Mouse (Mus musculus) Patski (cell line): ENCODE results near the gene Rgl2. TPM values are rescaled to one million over a fixed set of nuclear protein-coding genes. Genes with fewer than 3 reads are reported as not detected.

ENCODE experiments used
- ATAC-seq: fragments of 100-300 bp; one replicate; pipeline ENCODE4 v1.8.0; 2021
- CTCF ChIA-PET: fragments of 350-600 bp; sonication (Branson Sonifier 250); formaldehyde crosslinking; loops from one replicate; lab custom pipeline; 2022; ENCODE audit warnings: inconsistent platforms; lab: Charles Lee
- POLR2A ChIA-PET: fragments of 350-600 bp; sonication (Branson Sonifier 250); formaldehyde crosslinking; loops from one replicate; lab custom pipeline; 2022; ENCODE audit warnings: antibody characterized with exemption, inconsistent platforms; lab: Charles Lee
- DNase-seq: peaks from one replicate; pipeline ENCODE4 v3.0.0-alpha.2; 2011; ENCODE audit warnings: low read depth, low spot score
- H3K27me3 ChIP-seq: fragments of 371-371 bp; one replicate; pipeline ENCODE4 v1.5.1; 2021
- CTCF ChIP-seq: fragments of 100-300 bp; IDR thresholded peaks from one replicate; pipeline ENCODE4 v1.5.1; 2021
- in situ Hi-C: fragments of 300-500 bp; cut with MboI; formaldehyde crosslinking; loops from 3 replicates; pipeline ENCODE4 v1.11.1; 2018; ENCODE audit warnings: low pct_unique_long_range_greater_than_20kb, mixed read lengths
- polyA plus RNA-seq: library from polyadenylated mRNA; unstranded; gene quantifications from one replicate; pipeline ENCODE4 v1.2.3, GENCODE M21; 2021

Rgl2 gene
- polyA plus RNA-seq, 1 experiment from 2014 or later: 59.6 TPM

GRCm38 (mm10) chr17:33908331-33909076 lies 20.8 kb upstream of the Rgl2 start:
- DNase-seq (no peak), ATAC-seq (peak; percentile 44)
- H3K27me3 ChIP-seq: no peaks in the 10 kb centered on the region
- TF ChIP-seq CTCF: no peak
- in situ Hi-C loops: no loop called here
- ChIA-PET POLR2A (interaction anchor here (0.5 to 1.7 kb wide), 4 partner anchors 11 to 47 kb away, joined by 3 to 8 read pairs (median 4); partner anchors contain the start of genes Rps18 and Vps52), CTCF (interaction anchor here (0.8 to 4.9 kb wide), 3 partner anchors 12 to 18 kb away, joined by 3 to 38 read pairs (median 3); partner anchors contain the start of gene Kifc1)

DNA sequence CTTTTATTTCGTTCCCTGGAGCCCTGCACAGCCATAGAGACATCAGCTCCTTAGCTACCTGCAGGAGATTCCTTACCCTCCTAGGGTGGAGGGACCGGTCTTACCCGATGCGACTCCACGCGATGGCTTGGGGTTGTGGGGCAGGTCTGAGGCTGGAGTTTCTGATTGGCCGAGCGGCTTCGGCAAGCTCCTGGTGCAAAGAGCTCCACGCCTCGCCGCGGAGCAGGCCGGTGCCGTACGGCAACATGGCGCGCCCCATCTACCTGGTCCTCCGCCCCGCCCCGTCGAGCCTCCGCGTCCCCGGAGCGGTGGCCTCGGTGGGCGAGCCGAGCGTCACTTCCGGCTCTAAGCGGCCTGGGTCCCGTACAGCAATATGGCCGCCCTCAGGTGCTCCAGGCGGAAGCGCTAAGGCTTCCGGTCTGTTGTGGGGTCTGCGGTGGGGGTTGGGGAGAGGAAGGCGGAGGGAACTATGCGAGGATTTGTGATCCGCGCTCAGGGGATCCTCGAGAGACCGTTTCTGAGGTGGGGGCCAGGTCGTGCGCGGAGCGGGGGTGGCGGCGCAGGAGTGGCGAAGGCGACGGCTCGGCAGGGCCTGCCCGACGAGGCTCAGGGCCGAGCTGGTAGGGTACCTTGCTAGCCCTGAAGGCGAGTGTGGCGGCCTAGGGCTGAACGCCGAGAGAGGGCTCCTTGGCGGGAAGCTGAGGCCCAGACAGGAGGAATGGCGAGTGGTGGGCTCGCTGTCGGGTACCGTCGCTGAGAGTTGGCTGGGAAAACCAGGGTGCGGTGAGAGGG lies 20.1 kb upstream of the Rgl2 start, which contains the start of gene Daxx:
Gene Daxx (plus strand): TSS at position 338 of the 792 bp plus-strand sequence.
- CTCF ChIA-PET: interaction anchor here (1.5 to 4.9 kb wide), 3 partner anchors 13 to 18 kb away, joined by 3 to 38 read pairs (median 5); partner anchors contain the start of gene Kifc1
- no peak for TF ChIP-seq CTCF
- ATAC-seq (peak; percentile 96), DNase-seq (peak; percentile 89)
- no peaks in the 10 kb centered on the region for H3K27me3 ChIP-seq
- POLR2A ChIA-PET: interaction anchor here (1.2 to 1.7 kb wide), 3 partner anchors 11 to 46 kb away, joined by 3 to 8 read pairs (median 4); partner anchors contain the start of genes Rps18 and Vps52
- in situ Hi-C loops: no loop called here

- H3K27me3 ChIP-seq: no peaks in the 10 kb centered on the region
- in situ Hi-C loops: no loop called here
- no peak for TF ChIP-seq CTCF
- CTCF ChIA-PET: interaction anchor here (1.3 to 4.9 kb wide), 3 partner anchors 13 to 19 kb away, joined by 4 to 38 read pairs (median 5); no protein-coding TSS in a partner anchor
- no peak for DNase-seq
- POLR2A ChIA-PET: interaction anchor here (1.7 kb wide), 1 partner anchor 45 kb away, joined by 8 read pairs; the partner anchor contains the start of genes Rps18 and Vps52
- peak; percentile 10 for ATAC-seq
These were observed 19.5 kb upstream of the Rgl2 start for GRCm38 (mm10) chr17:33909869-33910250.

GRCm38 (mm10) chr17:33910346-33911051 lies 18.8 kb upstream of the Rgl2 start:
- no peaks in the 10 kb centered on the region for H3K27me3 ChIP-seq
- DNase-seq (no peak), ATAC-seq (no peak)
- POLR2A ChIA-PET: interaction anchor here (1.0 kb wide), 1 partner anchor 19 kb away, joined by 3 read pairs; the partner anchor contains the start of gene Rgl2
- CTCF ChIA-PET: interaction anchor here (1.3 to 4.9 kb wide), 3 partner anchors 14 to 20 kb away, joined by 4 to 38 read pairs (median 5); no protein-coding TSS in a partner anchor
- TF ChIP-seq CTCF: no peak
- in situ Hi-C loops: no loop called here

DNA sequence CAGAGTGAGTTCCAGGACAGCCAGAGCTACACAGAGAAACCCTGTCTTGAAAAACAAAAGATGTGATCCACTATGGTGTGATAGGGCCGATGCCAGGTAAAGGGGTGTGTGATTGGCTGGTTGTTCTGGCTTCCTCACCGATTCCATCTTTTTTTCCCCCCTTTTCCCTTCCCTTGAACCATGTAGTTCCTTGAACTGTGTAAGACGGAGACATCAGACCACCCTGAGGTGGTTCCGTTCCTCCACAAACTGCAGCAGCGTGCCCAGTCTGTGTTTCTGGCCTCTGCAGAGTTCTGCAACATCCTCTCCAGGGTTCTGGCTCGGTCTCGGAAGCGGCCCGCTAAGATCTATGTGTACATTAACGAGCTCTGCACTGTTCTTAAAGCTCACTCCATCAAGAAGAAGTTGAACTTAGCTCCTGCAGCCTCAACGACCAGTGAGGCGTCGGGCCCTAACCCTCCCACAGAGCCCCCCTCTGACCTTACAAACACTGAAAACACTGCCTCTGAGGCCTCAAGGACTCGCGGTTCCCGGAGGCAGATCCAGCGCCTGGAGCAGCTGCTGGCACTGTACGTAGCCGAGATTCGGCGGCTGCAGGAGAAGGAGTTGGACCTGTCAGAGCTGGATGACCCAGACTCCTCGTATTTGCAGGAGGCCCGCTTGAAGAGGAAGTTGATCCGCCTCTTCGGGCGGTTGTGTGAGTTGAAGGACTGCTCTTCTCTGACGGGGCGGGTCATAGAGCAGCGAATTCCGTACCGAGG lies 18.1 kb upstream of the Rgl2 start:
- CTCF ChIA-PET: interaction anchor here (1.3 to 4.9 kb wide), 3 partner anchors 15 to 20 kb away, joined by 4 to 38 read pairs (median 5); no protein-coding TSS in a partner anchor
- in situ Hi-C loops: no loop called here
- ATAC-seq: no peak

GRCm38 (mm10) chr17:33911813-33912414 lies 17.4 kb upstream of the Rgl2 start:
- ChIA-PET POLR2A (interaction anchor here (0.6 to 1.0 kb wide), 2 partner anchors 18 to 90 kb away, joined by 3 read pairs; partner anchors contain the start of gene Rgl2), CTCF (no interaction called here)
- in situ Hi-C loops: no loop called here
- H3K27me3 ChIP-seq: no peaks in the 10 kb centered on the region
- ATAC-seq (no peak), DNase-seq (no peak)
- TF ChIP-seq CTCF: no peak

More for the DNA sequence above, 18.1 kb upstream of the Rgl2 start:
- no peak for DNase-seq
- POLR2A ChIA-PET: interaction anchor here (1.0 kb wide), 1 partner anchor 18 kb away, joined by 3 read pairs; the partner anchor contains the start of gene Rgl2
- H3K27me3 ChIP-seq: no peaks in the 10 kb centered on the region
- no peak for TF ChIP-seq CTCF

DNA sequence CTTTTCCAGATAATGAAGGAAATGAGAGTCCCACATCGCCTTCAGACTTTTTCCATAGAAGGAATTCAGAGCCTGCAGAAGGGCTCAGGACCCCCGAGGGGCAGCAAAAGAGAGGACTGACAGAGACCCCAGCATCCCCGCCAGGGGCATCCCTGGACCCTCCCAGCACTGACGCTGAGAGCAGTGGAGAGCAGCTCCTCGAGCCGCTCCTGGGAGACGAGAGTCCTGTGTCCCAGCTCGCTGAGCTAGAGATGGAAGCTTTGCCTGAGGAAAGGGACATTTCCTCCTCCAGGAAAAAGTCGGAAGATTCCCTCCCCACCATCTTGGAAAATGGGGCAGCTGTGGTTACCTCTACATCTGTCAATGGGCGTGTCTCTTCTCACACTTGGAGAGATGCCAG lies 16.1 kb upstream of the Rgl2 start:
- ChIA-PET CTCF (no interaction called here), POLR2A (no interaction called here)
- DNase-seq (no peak), ATAC-seq (no peak)
- TF ChIP-seq CTCF: no peak
- in situ Hi-C loops: no loop called here
- H3K27me3 ChIP-seq: no peaks in the 10 kb centered on the region

- ATAC-seq (no peak), DNase-seq (no peak)
- H3K27me3 ChIP-seq: no peaks in the 10 kb centered on the region
- in situ Hi-C loops: no loop called here
- no peak for TF ChIP-seq CTCF
- ChIA-PET POLR2A (no interaction called here), CTCF (no interaction called here)
These were observed 15.4 kb upstream of the Rgl2 start for GRCm38 (mm10) chr17:33913905-33914304.
